ENCODE assay signal across 21 mouse cellular contexts in the genomic region with DNA sequence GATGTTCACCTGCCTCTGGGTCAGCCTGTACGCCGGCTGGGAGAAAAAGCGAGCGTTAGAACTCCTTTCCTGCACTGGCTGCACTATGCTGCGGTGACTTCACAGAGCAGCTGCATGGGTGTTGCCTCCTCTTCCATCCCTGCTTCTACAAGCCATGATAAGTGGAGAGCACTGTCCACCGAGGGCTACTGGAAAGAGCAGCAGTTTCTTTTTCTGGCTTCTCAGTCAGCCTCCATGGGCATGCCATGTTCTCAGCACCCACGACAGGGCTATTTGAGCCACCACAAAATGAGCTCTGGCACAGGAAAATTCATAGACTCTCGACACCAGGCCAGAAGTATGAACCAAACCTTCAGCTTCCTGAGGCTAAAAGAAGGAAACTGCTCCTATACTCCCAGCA. TPM values are rescaled to one million over a fixed set of nuclear protein-coding genes. Genes with fewer than 3 reads are reported as not detected.
DNase-seq lines count a peak whose midpoint lies in the region; TF ChIP-seq lines count a peak whose summit lies in the region.
"Had no signal": no experiment of that assay in that cellular context is flagged by ENCODE, and none has a peak within 500 bp of the region (broad histone marks: within the 10 kb centered on the region; RNA-seq: fewer than 3 reads in every experiment).

No protein-coding gene starts in this region.

- peak overlapping the region; percentile 66 for H3K27ac ChIP-seq in left cerebral cortex, adult 2 months
- H3K27ac ChIP-seq: embryonic facial prominence, embryonic 10.5 days; embryonic facial prominence, embryonic 12.5 days; forebrain, embryonic 13.5 days; forebrain, embryonic 15.5 days had no signal

- peak; percentile 41 for DNase-seq in gastrocnemius, adult 18-20 months (ENCODE audit: low spot score)
- no peak for DNase-seq in gastrocnemius, postnatal 4 days (ENCODE audit: low spot score in 2 of 2)
- DNase-seq in gastrocnemius, postnatal 25 days = peak; percentile 39
- no peak for DNase-seq in gastrocnemius, postnatal 14 days
- no peak for DNase-seq in left cerebral cortex, adult 2 months (ENCODE audit: extremely low spot score in 1 of 2, low spot score in 2 of 2)
- DNase-seq in left cerebral cortex, adult 11 months (ENCODE audit: low spot score) = no peak
- DNase-seq in brain, adult 2 months (ENCODE audit: low read depth, low spot score) = peak; percentile 45
- DNase-seq in lung, postnatal 36 days = no peak
- DNase-seq: adrenal gland, adult 2 months; adrenal gland, postnatal 10 days; adrenal gland, postnatal 25 days; cerebellum, adult 11-12 months; cerebellum, adult 2 months; cerebellum, adult 9-10 months; cerebellum, postnatal 10 days; cerebellum, postnatal 25 days had no signal

- intact Hi-C loops in gastrocnemius, postnatal 14 days (cut with DNase I; ENCODE audit: low total_unique reads) = no loop called here
- intact Hi-C loops in left cerebral cortex, adult 2 months (cut with DNase I) = no loop called here

- H3K4me3 ChIP-seq in left cerebral cortex, adult 2 months = no peak overlapping the region
- H3K4me3 ChIP-seq: embryonic facial prominence, embryonic 10.5 days; embryonic facial prominence, embryonic 12.5 days; forebrain, embryonic 13.5 days; forebrain, embryonic 15.5 days had no signal

- TF ChIP-seq CTCF in left cerebral cortex, adult 2 months (IDR thresholded peaks at IDR 0.05) = no peak

RNA-seq across cellular contexts. Expression of a gene that starts 15.8 kb away (rescaled TPM):
- total RNA-seq in gastrocnemius, adult 18-20 months (2021) = 10 to 100 TPM; 10.2 to 11.5 TPM
- total RNA-seq in gastrocnemius, postnatal 4 days (2021) = 10 to 100 TPM; 18.2 to 20.1 TPM
- total RNA-seq in gastrocnemius, postnatal 25 days (2021) = 10 to 100 TPM in 1 of 2 experiments, 1 to 10 TPM in 1; 8.2 to 11.9 TPM
- total RNA-seq in gastrocnemius, postnatal 14 days (2021) = 10 to 100 TPM; 13.3 to 14.1 TPM
- total RNA-seq in left cerebral cortex, adult 2 months (2021) = 100 to 1,000 TPM; 148 to 158 TPM

RNA-seq across cellular contexts. Expression of a gene that starts 26.5 kb away (rescaled TPM):
- 100 to 1,000 TPM in 1 of 2 experiments, 10 to 100 TPM in 1; 94.2 to 106 TPM for total RNA-seq in gastrocnemius, adult 18-20 months (2021)
- 100 to 1,000 TPM in 1 of 2 experiments, 10 to 100 TPM in 1; 85.3 to 103 TPM for total RNA-seq in gastrocnemius, postnatal 4 days (2021)
- total RNA-seq in gastrocnemius, postnatal 25 days (2021) = 100 to 1,000 TPM; 101 to 128 TPM
- total RNA-seq in gastrocnemius, postnatal 14 days (2021) = 100 to 1,000 TPM; 102 to 112 TPM
- total RNA-seq in left cerebral cortex, adult 2 months (2021) = 100 to 1,000 TPM; 166 to 172 TPM

RNA-seq across cellular contexts. Expression of a gene that starts 45.0 kb away (rescaled TPM):
- total RNA-seq in gastrocnemius, adult 18-20 months (2021) = 10 to 100 TPM; 14.3 to 14.6 TPM
- 10 to 100 TPM; 23.9 to 26.5 TPM for total RNA-seq in gastrocnemius, postnatal 4 days (2021)
- 10 to 100 TPM; 15.3 to 17.8 TPM for total RNA-seq in gastrocnemius, postnatal 25 days (2021)
- 10 to 100 TPM; 21.7 to 23.4 TPM for total RNA-seq in gastrocnemius, postnatal 14 days (2021)
- total RNA-seq in left cerebral cortex, adult 2 months (2021) = 10 to 100 TPM; 19.4 to 22.2 TPM

RNA-seq across cellular contexts. Expression of a gene that starts 54.3 kb away (rescaled TPM):
- under 1 TPM in 1 of 2 experiments, not detected in 1; 0.05 TPM for total RNA-seq in gastrocnemius, adult 18-20 months (2021)
- total RNA-seq in gastrocnemius, postnatal 4 days (2021) = under 1 TPM; 0.10 to 0.13 TPM
- not detected for total RNA-seq in gastrocnemius, postnatal 25 days (2021)
- under 1 TPM in 1 of 2 experiments, not detected in 1; 0.04 TPM for total RNA-seq in gastrocnemius, postnatal 14 days (2021)
- total RNA-seq in left cerebral cortex, adult 2 months (2021) = under 1 TPM in 1 of 2 experiments, not detected in 1; 0.07 TPM
- total RNA-seq: adrenal gland, adult 2 months; adrenal gland, postnatal 25 days; MEL had no signal

Comparison
In these comparisons a context has a peak if more than half of its experiments do, and no peak if none do; other contexts are left out.
1. DNase-seq: peak in gastrocnemius, adult 18-20 months (single experiment), gastrocnemius, postnatal 25 days (single experiment) and brain, adult 2 months (single experiment); none in gastrocnemius, postnatal 4 days (0 of 2), gastrocnemius, postnatal 14 days (single experiment), left cerebral cortex, adult 2 months (0 of 2), left cerebral cortex, adult 11 months (single experiment) and lung, postnatal 36 days (single experiment).
2. RNA of a gene that starts 15.8 kb away (total RNA-seq): 148 to 158 TPM in left cerebral cortex, adult 2 months; 18.2 to 20.1 TPM in gastrocnemius, postnatal 4 days, 13.3 to 14.1 TPM in gastrocnemius, postnatal 14 days, 8.2 to 11.9 TPM in gastrocnemius, postnatal 25 days and 10.2 to 11.5 TPM in gastrocnemius, adult 18-20 months; every median in the first group is over 4 times any median in the second.